Mouse (Mus musculus): ENCODE data around the gene Timm8b. TPM values are rescaled to one million over a fixed set of nuclear protein-coding genes. Genes with fewer than 3 reads are reported as not detected.

Timm8b gene
- 100 to 1,000 TPM; 182 to 219 (median 194) TPM for total RNA-seq (2022)

DNA sequence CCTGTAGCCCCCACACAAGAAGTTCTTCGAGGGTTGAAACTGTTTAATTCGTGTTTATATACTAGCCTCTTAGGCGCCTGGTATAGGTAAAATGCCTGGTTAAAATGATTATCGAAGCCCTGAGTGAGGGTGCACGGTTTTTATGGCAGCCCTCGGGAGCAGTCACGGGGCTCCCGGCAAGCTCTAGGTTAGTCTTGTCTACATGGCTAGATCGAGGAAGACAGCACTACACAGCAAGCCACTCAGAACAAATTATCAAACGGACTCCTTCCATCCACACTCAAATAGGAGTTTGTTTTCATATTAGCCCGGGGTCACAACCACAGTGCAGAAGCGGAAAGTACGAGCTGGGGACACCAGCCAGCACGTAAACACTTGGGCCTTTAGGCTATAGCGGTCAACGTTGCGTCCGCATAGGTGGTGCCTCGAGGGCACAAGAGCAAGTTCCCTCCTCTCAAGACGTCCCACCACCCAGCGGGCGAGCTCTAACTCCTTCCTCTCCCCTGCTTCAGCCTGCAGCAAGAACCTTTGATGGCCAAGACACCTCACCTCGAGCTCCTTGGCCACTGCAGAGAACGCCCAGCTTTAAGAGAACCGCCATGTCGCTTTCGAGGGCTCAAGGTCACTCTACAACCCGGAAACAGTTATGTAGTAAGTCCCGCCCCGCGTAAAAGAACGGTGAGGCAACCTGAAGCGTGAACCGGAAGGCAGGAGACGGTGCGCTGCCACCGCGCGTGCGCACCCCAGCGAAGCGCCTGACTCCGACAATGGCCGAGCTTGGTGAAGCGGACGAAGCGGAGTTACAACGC, at the start of gene Timm8b, which contains the start of gene Sdhd:
Timm8b (plus strand) TSS at position 722 of the 809 bp plus-strand sequence.
Sdhd (minus strand) TSS at position 624 of the 809 bp plus-strand sequence.
- peak; percentile 94 to 96 for DNase-seq (ENCODE audit: low spot score in 2 of 2)

- peak; percentile 77 to 86 for DNase-seq (ENCODE audit: low spot score in 2 of 2)
These were observed 49.2 kb upstream of the Timm8b start, which contains the start of gene Il18 for GRCm38 (mm10) chr9:50554241-50555093. TSS of gene Il18 (plus strand) at chr9:50554827.

- DNase-seq (ENCODE audit: low spot score in 2 of 2), result no peak
These were observed 48.6 kb upstream of the Timm8b start, which contains the start of gene Bco2 for GRCm38 (mm10) chr9:50555094-50555446. TSS of gene Bco2 (minus strand) at chr9:50555181.

DNA sequence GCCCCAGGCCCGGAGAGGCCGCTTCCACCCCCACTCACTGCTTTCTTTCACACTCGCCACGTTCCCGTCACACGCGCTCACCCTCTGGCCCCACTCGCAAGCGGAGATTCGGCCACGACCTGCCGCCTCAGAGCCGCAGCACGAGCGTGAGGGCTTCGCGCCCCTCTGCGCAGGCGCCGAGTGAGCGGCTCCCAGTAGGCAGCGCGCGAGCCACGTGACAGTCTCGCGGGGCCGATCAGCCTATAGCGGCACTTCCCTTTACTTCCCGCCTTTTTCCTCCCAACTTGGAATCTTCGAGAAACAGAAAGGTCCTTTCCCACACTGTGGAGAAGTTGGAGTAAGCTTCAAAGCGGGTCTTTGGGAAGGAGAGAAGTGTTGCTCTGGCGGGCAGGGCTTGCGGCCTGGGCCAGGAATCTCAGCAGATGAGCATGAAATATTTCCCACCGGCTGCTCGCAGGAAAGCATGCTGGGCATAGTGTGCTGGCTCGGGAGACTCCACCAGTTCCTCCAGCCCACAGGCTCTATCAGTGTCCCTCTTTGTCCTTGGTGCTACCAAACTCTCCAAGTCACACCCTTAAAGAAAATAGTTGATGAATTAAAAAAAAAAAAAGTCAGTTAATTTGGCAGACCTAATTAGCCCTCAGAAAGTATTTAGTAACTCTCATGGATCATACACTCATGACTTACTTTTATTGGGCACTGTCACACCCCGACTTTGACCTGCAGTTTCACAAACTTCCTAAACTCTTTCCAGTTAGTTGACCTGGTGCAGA, 42.4 kb upstream of the Timm8b start, which contains the start of gene Tex12:
Tex12 (minus strand) TSS at position 181 of the 773 bp plus-strand sequence.
- DNase-seq (ENCODE audit: low spot score in 2 of 2), result no peak

GRCm38 (mm10) chr9:50561918-50562360, 41.8 kb upstream of the Timm8b start:
- no peak for DNase-seq (ENCODE audit: low spot score in 2 of 2)

GRCm38 (mm10) chr9:50565173-50565572, 38.5 kb upstream of the Timm8b start:
- no peak for DNase-seq (ENCODE audit: low spot score in 2 of 2)

DNA sequence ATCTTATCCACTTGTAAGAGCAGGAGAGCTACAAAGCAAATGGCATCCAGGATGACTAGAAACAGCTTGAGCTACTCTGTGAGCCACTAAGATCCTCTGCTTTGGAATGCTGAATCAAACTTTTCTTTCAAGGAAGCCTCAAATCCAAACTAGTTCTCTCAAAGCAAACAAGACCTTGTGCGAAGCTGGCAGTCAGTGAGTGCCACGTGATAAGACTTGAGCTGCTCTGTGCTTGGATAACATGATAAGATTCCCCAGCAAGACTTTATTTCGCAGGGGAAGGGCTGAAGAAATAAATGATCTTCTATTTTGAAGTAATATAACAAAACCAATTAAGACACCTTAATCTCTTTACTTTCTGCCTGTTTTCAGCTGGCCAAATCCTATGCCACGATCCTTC, 37.8 kb upstream of the Timm8b start:
- no peak for DNase-seq (ENCODE audit: low spot score in 2 of 2)

- DNase-seq (ENCODE audit: low spot score in 2 of 2), result no peak
These were observed 36.3 kb upstream of the Timm8b start for GRCm38 (mm10) chr9:50567372-50567771.

- DNase-seq (ENCODE audit: low spot score in 2 of 2), result no peak
These were observed 35.8 kb upstream of the Timm8b start for GRCm38 (mm10) chr9:50567881-50568280.

DNA sequence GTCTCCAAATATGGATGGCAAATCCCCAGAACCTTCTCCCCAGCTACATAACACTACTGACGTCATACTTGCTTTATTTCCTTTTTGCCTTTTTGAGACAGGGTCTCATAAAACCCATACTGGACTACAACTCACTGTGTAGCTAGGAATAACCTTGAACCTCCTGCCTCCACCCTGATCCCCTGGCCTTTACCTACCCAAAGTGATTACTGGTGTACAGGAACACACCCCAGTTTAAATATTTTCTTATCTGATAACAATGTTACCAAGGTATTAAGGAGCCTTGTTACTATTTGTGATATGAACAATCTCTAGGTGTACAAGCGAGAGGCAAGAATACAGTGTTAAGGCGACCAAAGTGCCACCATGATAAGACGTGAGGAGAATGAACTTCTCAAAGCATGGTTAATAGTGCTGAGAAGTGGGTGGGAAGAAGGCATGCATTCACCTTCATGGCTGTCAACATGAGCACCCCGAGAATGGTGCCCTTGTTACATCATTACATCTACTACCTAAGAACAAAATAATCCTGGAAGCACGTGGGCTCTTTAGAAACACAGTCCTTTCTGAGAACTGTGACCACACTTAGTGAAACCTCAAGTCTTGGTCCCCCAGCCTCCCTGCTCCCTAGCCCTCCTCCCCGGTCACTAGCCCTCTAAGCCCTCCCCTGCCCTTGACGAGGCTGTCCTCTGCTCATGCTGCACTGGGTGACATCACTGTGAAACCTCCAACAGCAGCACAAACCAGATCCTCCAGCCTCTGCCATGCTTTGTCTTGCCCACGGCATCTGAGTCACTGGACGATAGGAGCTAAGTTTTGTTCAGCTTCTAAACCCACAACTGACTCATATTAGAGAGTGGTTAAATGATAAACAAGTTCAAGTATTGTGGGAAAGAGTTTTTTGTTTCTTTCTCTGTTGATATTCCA, 33.8 kb upstream of the Timm8b start:
- no peak for DNase-seq (ENCODE audit: low spot score in 2 of 2)

- DNase-seq (ENCODE audit: low spot score in 2 of 2), result no peak
These were observed 23.3 kb upstream of the Timm8b start for GRCm38 (mm10) chr9:50580370-50580769.

DNA sequence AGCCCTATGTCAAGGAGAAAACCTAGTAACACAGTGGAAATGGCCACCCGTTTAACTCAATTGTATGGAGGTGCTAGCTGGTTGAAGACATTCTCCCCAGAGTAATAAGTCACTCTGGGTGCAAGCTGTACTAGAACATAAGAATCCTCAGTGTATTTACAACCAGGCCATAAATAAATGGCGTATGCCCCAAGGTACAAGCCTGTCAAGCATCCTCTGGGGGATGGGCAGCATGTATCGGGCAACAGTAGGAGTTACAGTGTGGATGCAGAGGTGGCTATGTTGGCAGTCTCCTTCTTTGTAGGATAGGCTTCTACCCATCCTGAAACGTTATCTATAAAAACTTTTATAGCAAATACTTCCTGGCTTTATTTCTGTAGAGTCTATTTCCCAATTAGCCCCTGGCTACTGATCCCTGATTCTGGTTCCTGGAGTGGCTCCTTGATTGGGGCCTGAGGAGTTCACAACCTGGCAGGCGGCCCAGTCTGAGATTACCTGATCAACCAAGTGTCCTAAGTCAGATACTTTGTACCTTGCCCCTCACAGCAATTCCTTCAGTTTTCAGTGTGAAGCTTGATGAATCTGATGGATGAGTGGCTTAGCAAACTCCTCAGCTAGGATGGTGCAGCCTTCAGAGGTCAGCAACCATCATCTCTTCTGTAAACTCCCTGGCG, 18.4 kb upstream of the Timm8b start:
- no peak for DNase-seq (ENCODE audit: low spot score in 2 of 2)

DNA sequence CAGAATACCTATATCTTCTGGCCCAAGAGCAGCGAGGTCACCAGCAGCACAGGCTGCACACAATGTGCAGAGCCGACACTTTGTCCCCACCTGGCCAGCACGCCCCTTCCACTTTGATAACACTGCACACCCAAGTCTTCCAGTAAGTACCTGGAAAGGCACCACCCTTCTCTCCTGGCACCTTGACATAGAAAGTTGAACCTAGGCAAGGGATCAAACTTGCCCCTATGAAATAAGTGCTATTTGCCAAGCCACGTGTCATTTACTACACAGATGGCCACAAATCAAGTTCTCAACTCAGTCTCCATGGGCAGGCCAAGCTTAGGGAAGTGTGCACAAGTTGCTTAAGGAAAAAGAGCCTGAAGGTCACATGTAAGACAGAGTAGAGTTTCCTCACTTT, 16.8 kb upstream of the Timm8b start:
- no peak for DNase-seq (ENCODE audit: low spot score in 2 of 2)

DNA sequence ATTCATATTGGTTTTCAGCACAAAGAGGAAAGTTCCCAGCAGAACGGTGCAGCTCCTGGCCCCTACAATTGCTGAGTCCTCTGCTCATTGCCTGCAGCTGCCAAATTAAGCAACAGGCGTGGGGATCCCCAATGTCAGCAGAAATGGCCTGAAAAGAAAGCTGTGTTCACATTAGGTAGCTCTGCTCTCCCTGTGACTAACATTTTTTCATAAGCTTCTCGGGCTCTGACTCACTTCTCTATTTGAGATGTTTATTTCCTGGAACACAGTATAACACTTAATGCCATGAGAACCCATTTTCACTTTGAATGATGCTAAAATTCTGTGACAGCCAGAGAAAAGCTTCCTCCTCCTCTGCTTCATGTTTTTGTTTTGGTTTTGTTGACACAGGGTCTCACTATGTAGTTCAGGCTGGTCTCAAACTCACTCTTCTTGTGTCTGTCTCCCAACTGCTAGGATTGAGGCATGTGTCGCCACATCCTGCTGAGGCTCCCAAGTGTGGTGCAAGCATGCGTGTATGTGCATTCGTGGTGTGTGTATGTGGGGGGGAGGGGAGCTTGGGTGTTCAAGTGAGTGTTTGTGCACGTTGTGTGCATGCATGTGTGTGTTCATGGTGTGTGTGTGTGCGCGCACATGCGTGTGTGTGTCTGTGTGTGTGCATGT, 12.7 kb upstream of the Timm8b start:
- DNase-seq (ENCODE audit: low spot score in 2 of 2), result no peak

DNA sequence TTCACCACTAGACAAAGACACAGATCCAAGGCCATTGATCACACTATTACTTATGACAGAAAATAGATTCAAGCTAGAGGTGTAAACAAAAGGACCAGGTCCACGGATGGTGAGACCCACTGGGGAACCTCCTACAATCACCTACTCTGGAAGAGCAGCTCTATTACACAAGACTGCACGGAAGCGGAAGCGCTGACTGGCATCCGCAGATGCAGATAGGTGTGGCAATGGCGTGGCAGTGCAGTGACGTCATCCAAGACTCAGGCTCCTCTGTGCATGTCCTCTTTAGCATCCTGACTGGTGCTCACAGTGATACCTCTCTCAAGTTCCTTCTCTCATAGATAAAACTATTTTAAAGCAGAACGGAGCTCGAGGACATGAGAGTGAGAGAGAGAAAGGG, 10.8 kb upstream of the Timm8b start:
- DNase-seq (ENCODE audit: low spot score in 2 of 2), result no peak

DNA sequence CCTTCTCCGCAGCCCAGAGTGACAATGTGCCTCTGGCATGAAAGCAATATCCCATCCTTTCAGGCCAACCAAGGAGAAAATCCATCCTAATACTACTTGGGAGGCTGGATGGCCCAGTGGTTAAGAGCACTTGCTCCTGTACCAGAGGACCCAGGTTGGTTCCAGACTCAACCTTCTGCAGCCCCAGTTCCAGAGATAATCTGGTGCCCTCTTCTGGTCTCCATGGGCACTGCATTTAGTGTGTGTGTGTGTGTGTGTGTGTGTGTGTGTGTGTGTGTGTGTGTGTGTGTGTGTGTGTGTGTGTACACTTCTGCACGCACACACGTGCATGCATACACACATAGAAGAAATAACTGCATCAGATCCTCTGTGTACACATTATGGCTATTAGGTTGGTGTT, 10.2 kb upstream of the Timm8b start:
- no peak for DNase-seq (ENCODE audit: low spot score in 2 of 2)

GRCm38 (mm10) chr9:50594794-50595417, 8.8 kb upstream of the Timm8b start:
- no peak for DNase-seq (ENCODE audit: low spot score in 2 of 2)

DNA sequence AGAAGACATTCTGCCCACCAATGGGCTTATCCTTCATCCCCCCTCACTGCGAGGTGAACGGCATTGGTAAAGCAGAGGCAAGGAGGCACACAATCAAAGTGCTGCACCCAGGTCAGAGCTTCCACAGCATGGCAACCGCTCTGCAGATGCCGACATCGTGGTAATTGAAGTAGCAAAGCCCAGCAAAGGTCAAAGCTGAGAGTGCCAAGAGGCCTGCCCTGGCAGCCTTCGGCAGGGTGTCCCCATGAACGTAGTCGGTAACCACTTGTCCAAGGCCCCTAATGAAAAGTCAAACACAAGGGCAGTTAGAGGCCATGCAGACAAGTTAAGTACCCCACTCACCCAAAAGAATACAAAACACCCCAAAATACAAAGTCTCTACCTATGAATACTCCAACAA, 6.7 kb upstream of the Timm8b start:
- no peak for DNase-seq (ENCODE audit: low spot score in 2 of 2)

DNA sequence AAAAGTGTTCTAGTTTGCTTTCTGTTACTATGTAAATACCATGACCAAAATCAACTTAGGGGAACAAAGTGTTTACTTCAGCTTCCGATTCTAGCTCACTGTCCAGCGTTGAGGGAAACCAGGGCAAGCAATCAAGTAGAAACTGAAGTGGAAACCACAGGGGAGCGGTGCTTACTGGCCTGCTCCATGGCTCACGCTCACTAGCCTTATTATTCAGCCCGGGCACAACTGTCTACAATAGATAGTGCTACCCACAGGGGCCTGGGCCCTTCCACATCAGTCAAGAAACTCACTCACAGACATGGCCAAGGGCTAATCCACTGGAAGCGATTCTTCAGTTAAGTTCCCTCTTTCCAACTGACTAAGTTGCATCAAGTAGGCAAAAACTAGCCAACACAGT, 2.2 kb upstream of the Timm8b start:
- no peak for DNase-seq (ENCODE audit: low spot score in 2 of 2)

Data from layer of hippocampus, adult 8-10 months (tissue).